Mouse (Mus musculus) urinary bladder, adult 18-20 months (tissue): Measurements from ENCODE around the gene Serpinb6c.
"Not testable (repeated sequence)": the region's sequence is repeated elsewhere in the genome, so short reads cannot be mapped to it uniquely, and the experiment has no call there.

Experiments used
- DNase-seq, 2 experiments: peaks; one replicate each; pipeline ENCODE4 v3.0.0; 2022; ENCODE audit warnings: low spot score in 2 of 2, mixed read lengths in 2 of 2

The Serpinb6c gene

DNA sequence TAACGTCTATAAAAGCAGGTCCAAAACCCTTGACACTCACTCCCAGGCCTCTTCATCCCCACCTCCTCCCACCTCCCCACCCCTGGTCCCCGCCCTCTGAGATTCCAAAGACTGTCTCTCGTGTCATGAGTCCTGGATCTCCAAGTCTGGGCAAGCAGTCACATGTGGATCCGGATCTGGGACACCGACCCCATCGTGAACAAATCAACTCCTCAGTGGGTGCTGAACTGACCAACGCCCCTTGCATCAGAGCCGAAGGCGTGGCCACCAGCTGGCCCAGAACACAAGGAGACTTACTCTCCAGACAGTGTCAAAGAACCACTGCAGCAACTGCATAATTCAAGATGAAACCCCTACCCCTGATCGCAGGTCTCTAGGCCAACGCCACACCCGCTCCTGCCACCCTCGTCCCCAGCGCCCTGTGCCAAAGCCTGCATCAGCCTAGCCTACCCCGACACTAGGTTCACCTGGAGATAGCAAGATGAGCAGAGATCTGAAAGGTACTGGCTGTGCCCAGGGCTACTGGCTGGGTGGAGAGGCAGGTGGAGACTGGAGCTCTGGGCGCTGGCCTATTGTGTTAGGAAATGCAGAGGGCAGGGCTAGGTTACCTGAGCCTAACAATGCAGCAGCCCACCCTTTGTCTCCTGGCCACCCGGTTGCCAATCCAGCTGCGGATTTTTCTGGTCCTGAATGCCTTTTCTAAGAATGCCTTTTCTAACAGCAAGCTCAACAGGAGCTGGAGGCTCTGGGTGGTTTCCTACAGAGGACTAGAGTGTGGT, at the start of gene Serpinb6c:
Serpinb6c (minus strand) TSS at position 533 of the 779 bp plus-strand sequence.
- no peak for DNase-seq

DNA sequence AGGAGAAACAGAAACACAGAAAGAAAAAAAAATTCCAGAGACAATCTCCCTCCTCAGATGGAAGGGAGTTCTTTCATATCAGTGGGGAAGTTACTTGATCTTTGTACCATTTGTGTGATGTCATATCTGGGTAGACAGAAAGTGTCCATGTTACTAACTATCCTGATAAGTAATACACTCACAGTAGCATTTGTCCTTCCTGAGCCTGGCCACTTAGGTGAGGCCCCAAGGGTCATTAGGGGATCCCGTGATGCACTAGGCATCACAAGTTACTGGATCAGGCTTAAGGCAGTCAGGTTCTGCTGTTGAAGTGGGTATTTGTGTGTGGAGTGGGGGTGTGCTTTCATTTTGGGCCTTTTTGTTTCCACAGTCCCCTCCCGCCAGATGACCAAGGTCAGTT, 47.4 kb upstream of the Serpinb6c start:
- no peak for DNase-seq

DNA sequence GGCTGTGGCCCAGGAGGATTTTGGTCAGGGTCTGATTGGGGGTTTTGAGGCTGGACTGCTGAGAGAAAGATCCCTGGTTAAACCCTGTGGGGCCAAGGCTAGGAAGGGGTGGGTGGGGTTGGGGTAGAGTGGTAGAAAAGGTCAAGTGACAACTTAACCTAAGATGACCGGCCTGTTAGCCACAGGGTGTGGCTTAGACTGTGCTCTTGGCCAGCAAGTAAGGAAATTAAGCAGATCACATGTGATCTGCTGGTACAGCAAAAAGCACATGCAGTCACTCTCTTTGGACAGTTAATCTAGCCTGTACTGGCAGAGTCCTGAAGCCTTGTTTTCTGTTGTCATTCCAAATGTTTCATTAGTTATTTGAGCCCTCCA, 46.6 kb upstream of the Serpinb6c start:
- no peak for DNase-seq

DNA sequence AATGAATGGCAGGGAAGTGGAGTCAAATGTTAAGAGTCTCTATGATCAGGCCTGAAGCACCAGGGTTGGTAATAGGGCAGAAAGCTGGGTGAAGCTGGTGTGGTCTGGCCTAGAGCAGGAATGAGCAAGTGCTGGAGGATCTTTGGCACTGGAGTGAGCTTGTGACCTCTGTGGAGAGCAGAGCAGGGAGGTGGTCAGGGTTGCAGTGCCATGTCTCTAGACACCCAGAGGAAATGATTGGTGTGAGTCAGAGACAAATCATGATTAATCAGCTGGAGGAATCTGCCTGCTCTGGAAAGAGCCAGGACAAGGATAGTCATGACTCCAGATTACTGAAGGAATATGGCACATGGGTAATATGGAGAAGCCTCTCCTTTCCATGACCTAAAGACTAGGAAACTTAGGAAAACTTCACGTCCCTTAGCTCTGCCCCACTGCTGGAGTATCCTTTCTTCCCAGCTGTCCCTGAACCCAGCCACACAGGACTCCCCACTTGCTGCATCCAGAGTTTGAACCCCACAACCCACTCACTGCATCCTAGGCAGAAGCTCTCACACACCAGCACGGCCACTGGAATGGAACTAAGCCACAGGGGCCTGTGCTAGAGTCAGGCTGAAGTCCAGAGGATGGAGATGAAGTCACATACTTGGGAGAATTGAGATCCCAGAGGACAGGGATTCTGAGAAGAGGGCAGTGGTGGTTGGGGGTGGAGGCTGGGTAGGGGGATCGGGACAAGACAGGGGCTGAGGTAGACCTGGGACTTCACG, 46.0 kb upstream of the Serpinb6c start:
- DNase-seq = no peak

DNA sequence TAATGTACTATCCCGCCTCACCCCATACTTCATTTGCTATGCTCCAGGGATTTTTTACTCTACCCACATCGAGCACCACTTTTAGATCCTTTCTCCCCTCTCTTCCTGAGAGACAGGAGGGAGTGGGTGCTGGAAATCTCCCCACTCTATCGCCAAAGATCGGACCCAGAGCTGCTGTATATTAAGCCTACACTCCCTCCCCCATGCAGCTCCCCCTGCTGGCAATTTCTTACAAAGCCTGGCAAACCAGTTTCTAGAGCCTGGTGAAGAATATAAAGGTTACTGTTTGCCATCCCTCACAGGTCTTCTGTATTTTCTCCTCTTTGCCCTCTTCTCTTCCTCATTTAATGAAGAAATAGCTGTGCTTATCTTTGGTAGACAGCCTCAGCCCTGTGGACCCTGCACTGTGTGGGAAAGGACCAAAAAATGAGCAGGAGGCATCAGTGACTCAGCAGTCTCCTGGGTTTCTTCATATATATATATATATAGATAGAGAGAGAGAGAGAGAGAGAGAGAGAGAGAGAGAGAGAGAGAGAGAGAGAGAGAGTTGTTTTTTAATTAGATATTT, 36.8 kb upstream of the Serpinb6c start:
- no peak for DNase-seq

DNA sequence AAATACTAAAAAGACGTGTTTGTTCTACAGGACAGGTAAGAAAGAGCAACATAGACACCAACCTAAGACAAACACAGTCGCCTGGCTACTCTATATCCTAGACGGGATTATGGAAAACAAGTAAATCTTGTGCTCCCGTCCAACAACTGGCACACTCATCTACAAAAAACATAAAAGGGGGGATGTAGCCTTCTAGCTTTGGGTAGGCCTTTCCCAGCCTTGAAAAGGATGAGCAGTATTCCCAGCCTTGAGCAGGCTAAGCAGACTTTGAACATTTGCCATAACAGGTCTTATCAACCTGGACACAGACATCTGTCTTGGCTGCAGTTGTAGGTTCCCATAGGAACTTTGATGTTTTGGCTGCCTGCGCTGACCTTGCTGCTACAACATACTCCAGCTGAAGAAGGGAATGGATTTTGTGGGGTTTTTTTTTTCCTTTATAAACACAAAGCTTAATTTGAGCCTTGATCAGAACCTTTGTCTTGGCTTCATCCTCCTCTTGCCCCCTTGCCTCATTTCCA, 35.8 kb upstream of the Serpinb6c start:
- DNase-seq = no peak

DNA sequence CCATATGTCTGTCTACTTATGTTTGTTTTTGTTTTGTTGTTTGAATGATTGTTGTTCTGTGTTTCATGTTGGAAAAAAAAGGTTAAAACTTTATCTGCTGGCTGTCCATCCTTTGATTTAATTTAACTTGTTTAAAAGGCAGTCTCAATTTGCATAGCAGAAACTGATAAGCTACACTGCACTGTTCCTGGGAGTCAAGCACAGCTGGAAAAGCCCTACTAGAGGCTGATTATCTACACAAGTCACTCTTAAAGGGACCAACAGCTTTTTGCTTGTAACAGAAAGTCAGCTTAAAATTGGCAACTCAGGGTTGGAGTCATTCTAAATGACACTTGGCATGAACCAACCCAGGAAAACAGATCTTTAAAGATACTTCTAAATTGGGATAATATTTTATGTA, 32.1 kb upstream of the Serpinb6c start:
- not testable (repeated sequence) for DNase-seq

DNA sequence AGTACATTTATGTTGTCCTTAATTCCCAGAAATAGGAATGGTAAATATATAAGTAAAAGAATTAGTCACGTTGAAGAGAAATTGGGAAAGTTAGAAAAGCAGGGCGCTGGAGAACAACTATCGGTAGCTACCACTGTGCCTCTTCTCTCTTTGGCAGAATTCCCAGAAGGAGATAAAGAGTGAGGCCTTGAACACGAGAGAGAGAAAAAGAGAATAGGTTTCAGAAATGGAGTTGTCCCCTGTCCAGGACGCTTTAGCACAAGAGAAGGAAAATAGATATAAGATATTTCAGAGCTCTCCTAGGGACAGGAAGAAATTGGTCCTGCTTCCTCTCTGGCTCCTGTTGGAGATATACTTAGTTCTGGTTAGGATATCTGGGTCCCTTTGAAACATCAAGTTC, 31.6 kb upstream of the Serpinb6c start:
- no peak for DNase-seq

DNA sequence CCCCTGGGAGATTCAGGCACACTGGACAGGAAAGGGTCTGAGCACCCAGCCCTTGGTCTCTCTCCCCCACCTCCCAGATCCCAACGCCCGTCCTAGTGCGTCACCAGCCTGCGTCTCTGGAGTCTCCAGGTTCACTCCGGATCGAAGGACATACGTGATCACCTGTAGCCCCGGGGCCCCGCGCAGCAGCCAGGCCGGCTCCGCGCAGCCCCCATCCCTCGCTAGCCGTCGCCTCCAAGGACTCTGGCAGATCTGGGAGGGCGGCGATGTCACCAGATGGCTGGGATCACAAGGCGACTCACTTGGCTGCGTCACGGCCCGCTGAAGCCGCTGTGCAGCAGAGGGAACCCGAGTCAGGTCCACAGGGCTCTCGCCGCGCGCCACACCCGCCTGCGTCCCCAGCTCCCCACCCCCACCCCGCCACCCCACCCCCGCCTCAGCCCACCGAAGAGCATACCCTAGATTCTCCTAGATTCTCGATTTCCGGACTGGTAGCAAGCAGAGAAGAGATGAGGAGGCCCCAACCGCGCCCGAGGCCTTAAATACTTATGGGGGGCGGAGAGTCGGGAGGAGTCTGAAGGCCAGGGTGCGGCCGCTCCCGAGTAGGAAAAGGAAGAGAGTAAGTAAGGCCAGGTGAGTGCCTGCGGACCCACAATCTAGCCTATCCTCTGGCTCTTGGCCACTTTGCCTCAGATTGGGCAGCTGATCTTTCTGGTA, 30.1 kb upstream of the Serpinb6c start:
- DNase-seq = peak; percentile 70 to 74

DNA sequence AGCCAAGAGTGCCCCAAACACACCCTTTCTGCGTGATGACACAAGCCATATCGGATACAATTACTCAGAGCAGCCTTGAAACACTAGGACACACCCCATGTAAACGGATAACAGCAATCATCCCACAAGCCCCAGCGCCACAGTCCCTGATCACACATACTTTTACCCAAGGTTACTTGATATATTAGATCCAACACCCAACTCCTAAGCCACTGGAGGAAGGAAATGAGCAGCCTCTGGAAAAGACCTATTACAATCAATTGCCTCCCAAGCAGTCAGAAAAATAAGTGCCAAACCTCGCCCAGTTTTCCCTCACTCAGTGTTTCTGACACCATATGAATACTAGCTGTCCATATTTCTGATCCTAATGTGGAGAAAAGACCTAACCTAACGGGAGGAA, 29.2 kb upstream of the Serpinb6c start:
- DNase-seq = peak in 1 of 2 experiments; percentile 17

DNA sequence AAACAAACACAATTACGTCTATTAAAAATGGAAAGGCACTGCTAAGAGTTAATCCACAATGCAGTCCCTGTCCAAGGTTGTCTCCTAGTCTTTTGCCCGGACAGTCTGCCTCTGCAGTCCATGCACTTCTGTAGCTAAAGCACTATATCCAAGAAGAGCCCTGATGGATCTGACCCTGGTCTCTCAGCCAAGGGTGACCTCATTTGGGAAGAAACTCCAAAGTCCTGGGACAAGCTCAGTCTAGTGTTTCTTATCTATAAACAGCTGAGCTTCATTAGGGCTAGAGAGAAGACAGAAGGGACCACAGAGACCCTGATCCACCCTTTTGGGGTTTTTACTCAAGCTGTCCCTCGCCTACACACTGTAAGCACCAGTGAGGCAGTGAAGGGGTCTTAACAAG, 25.4 kb upstream of the Serpinb6c start:
- DNase-seq = peak in 1 of 2 experiments; percentile 38

DNA sequence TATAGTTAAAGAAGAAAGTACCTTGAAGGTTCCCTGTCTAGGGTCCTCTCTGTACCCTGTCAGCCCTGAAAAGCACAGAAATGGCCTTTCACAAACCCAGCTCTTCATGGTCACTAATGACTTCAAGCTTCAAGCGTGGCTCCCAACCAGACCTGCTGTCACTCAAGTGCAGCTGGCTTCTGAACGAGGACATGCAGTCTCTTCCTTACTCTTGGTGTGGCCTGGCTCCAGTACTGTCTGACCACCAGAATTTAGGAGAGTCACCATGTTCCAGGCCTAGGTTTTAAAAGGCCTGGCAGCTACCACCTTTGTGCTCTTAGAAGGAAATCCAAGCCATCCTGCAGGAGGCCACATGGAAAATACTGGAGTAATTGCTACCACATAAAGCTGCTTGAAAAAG, 24.8 kb upstream of the Serpinb6c start:
- DNase-seq = no peak

DNA sequence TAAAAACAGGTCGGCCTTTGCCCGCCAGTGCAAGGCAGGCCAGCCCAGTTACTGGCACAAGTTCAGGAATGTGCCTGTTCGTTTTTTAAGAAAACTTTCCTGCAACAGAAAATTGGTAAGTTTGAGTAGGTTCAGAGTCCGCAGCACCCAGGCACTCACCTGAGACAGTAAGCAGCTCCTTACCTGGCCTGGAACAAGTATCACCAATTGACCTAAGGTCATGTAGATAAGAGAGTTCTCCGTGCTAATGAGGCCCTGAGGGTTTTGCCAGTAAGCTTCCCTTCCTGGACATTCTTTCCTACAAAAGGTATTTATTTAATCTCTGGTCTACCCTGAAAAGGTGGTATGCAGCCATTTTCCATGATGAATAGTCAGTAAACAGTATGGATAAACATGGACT, 16.2 kb upstream of the Serpinb6c start:
- no peak for DNase-seq

DNA sequence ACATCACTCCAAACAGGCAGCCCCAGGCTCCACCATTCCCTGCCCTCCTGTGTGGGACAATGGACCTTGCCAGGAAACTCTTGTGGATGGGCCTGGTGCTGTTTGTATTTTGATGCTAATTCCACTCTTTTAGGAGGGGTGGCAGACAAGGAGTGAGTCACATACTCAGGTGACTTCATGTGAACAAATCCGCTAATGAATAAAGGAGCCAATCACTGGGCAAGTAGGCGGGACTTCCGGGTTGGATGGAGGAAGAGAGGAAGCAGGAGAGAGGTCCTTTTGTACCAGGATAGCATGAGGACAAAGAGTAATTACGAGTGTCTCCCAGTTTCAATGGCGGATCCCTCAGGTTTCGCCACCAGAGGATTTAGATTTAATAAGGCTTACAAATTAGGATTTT, 15.5 kb upstream of the Serpinb6c start:
- DNase-seq = no peak

DNA sequence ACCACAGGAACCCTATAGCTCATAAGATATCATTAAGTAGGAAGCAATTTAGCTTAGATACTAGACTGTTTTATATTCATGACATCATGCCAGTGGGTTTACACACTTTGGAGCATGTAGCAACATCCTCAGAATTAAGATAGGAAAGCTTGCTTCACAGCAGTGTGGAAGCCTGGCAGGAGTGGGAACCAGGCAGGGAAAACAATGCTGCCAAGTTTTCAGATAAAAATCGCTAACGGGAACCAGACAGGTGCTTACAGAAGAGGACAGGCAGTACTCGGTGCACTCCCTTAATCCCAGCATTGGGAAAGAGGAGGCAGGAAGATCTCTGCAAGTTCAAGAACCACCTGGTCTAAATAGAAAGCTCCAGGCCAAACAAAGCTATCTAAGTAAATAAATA, 1.3 kb upstream of the Serpinb6c start:
- DNase-seq = no peak

DNA sequence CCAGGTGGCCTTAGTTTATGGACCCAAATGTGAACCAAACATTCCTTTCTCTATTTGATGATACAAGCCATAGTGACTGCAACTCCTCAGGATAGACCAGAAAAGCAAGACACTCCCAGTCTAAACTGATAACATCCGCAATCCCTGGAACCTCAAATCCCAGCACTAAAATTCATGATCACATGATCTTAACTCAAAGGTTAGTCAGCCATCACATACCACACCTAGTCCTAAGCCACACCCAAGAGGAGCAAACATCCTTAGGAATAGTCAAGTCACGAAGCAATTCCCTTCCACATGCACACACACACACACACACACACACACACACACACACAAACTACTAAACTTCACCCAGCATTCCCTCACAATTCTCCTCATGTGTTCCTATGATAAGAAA, 2.2 kb downstream of the Serpinb6c start:
- DNase-seq = no peak

DNA sequence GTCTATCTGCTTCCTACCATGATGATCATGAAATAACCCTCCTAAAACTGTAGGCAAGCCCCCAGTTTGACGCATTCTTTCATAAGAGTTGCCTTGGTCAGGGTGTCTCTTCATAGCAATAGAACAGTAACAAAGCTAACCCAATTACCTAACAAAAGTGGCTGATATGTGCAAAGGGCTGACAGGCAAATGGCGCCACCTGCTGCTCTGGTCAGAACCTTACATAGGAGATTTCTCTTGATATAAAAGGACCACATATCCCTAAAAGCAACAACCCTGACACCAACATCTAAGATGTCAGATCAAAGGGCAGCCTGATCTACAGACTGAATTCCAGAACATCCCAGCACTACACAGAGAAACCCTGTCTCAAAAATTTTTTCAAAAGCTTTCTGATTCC, 11.3 kb downstream of the Serpinb6c start:
- DNase-seq = no peak

DNA sequence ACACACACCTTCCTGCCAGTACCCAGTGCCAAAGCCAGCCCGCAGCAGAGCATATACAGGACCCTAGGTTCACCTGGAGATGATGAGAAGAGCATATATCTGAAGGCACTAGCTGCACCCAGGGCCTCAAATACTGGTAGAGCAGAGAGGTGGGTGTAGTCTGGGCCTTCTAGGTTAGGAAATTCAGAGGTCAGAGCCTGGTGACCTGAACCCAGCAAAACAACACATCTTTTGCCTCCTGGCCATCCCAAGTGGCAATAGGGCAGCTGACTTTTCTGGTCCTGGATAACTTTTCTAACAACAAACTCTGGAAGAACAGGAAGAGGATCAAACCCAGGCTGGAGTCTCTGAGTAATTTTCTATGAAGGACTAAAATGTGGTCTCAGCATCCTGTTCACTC, 62.2 kb downstream of the Serpinb6c start, which contains the start of gene Serpinb6e:
Serpinb6e (minus strand) TSS at position 101 of the 400 bp plus-strand sequence.
- DNase-seq = no peak

DNA sequence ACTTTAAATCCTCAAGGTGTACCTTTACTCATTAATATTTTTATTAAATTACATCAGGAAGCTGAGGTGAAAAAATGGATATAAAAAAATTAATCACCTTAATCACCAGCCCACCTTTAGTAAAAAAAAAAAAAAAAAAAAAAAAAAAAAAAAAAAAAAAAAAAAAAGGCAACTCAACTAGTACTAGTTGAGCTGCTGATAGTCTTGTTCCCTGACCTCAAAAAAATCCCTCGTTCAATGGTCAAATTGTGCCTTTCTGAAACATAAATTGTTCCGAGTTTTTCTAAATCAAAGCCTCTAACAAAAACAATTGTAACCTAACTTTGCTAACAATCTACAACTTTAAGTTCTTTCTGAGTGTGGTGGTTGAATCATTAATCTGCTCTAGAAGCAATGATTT, 74.8 kb downstream of the Serpinb6c start:
- DNase-seq = no peak
